Mouse (Mus musculus) CD4-positive, CD25-positive, alpha-beta regulatory T cell, adult 2 months (primary cell): Measurements from ENCODE around the gene Id2.

Source experiments
- DNase-seq: peaks from one replicate; pipeline ENCODE4 v3.0.0-alpha.2; 2012; ENCODE audit warnings: low read depth, low spot score

The Id2 gene

GRCm38 (mm10) chr12:25097052-25097209 lies at the start of gene Id2:
Gene Id2 (minus strand): TSS chr12:25097140.
- no peak for DNase-seq

DNA sequence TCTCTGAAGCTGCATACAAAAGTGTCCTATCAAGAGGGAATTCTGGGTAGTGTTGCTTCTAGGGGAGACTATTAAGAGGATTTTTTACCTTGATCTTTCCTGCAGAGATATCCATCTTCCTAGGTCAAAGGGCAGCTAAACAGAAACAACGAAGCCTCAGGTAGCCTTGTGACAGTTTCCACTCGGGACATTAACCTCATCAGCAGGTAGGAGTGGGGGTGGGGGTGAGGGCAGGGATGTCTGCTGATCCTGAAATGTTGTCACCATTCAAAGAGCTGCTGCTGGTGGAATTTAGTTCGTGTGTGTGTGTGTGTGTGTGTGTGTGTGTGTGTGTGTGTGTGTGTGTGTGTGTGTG lies 48.4 kb upstream of the Id2 start:
- no peak for DNase-seq

- no peak for DNase-seq
Measured at GRCm38 (mm10) chr12:25144591-25145343, 47.8 kb upstream of the Id2 start.

- no peak for DNase-seq
Measured at GRCm38 (mm10) chr12:25143492-25143891, 46.6 kb upstream of the Id2 start.

DNA sequence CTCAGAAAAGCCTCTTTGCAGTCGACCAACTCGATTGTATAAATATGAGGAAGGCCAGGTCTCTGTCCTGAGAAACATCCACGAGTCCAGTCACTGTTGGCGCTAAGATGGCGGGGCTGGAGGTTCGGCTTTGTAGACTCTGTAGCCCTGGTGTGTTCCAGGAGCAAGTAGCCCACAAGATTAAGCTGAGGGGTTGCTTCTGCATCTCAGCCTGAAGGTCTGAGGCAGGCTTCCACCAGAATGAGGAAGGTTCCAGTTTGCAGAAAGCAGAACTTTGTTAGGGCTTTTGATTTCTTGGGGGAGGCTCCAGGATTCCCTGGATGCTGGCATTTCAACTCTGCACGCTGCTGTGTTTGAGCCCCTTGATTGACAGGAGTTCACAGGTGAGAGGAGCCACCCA lies 45.3 kb upstream of the Id2 start:
- no peak for DNase-seq

DNA sequence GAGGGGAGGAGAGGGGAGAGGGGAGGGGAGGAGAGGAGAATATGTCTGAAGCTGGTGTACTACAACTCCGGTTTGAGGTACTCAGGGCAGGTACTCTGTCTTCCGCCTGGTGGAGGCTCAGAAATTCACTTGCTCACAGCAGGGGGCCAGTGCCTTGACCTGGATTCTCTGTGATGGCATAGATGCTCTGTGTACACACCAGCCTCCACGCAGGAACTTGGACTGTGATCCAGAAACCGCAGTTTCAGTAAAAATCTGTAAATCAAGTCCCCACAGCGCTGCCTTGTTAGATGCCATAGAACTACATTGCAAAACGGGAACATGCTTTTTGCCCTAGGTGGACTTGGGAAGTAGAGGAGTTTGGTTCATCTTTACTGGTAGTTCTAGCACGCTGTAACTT lies 44.4 kb upstream of the Id2 start:
- no peak for DNase-seq

DNA sequence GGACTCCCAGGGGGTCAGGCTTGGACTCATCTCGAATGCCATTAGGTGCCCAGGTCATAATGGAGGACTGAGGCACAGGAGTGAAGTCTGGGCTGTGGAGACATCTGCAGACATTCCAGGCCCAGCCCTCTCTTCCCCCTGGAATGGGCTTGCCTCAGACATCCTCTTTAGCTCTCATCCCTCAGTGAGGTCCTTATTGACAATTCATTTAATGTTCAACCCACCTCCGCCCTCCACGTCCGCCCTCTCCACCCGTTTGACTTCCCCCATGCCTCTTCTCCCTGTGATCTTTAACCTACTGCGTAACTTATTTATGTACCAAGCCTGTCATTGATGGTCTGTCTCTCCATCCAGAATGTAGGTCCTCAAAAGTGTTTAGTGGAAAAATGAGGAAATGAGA lies 43.2 kb upstream of the Id2 start:
- DNase-seq = no peak

- DNase-seq = no peak
Measured at GRCm38 (mm10) chr12:25138616-25139015, 41.7 kb upstream of the Id2 start.

DNA sequence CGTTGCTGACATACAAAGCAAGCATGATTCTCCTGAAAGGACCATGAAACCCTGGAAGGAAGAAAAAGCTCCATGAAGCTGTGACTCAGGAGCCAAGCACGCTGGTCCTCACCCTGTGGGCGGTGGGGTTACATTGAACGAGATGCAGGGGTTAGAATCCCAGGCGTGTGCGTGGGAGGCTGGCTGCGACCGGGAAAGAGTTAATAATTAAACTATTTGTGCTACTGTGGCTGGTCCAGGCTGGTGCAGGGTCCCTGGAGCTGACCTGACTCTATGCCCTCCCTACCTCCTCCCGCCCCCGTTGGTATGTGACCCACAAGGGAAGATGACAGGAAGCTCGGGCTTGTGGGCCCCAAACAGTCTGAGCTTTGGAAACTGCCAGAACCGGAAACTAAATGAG lies 35.1 kb upstream of the Id2 start:
- DNase-seq = peak; percentile 7

- DNase-seq = no peak
Measured at GRCm38 (mm10) chr12:25127629-25128028, 30.7 kb upstream of the Id2 start.

DNA sequence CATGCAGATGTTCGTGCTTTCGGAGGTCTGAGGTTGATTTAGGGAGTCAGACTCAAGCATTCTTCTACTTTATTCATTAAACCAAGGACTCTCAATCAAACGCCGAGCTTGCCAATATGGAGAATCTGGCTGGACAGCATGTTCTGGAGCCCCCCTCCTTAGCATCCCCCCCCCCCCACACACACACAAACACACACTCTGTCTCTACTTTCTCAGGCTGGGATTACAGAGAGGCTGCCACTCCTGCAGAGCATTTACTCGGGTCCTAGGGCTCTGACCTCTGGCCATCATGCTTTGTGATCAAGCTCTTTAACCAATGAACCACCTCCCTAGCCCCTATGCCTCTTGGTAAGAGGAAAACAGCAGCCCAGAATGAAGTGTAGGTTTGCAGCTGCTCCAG lies 29.3 kb upstream of the Id2 start:
- DNase-seq = no peak

DNA sequence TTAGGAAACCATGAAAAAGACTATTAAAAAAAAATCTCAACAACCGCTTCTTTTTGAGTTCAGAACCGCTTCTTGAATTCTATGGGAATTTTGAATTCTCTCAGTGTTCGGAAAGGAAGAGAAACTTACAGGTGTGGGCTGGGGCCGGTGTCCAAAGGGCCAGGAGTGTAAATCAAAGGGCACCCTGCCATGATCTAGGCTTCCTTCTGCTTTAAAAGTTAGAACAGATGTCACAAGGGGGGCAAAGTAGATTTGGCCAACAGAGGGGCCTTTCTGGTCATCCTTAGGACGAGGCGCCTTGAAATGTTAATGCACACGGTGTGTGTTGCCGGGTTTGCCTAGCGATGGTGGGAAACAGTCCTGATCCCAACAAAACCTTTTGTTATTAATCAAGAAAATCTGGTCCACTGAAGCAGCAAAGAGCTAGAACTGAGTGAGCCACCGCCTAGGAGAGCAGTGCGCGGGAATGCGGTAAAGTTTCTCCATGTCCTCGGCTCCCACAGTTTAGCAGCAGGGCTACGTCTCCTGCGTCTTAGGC lies 28.4 kb upstream of the Id2 start:
- DNase-seq = no peak

DNA sequence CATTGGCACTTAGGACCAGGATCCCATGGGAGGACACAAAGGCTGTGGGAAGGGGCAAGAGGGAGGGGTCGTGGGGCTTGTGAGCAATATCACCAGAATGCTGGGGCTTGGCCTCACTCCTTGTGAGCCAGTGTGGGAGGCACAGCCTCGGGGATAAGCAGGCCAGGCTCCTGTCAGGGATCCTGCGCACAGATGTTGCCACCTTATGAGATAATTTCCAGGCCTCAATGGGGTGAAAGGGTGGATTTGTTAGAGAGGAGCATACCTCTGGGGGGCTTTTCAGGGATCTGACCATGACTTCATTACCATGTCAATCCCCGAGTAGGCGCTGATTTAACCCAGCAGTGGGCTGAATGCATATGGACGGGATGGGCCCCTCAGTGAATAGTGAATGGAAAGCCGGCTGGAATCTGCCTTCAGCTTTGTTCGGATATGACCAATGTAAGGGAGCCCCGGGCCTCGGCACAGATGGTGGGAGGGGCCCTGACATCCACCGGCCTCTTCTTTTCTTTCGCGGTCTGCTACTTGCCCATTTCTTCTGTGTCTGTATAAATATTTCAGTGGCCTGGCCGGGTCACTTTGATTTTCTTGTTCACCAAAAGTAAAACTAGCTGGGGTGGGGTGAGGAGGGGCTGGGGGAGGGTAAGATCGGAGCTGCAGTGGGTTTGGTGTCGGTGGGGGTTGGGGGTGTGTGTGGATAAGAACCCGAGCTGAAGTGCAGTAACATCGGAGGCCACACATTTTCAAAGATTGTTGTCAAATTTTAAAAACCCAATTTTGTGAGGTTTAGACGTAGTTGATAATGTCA lies 27.7 kb upstream of the Id2 start:
- DNase-seq = no peak

GRCm38 (mm10) chr12:25120753-25121152 lies 23.8 kb upstream of the Id2 start:
- DNase-seq = no peak

- no peak for DNase-seq
Measured at GRCm38 (mm10) chr12:25119278-25119677, 22.3 kb upstream of the Id2 start.

DNA sequence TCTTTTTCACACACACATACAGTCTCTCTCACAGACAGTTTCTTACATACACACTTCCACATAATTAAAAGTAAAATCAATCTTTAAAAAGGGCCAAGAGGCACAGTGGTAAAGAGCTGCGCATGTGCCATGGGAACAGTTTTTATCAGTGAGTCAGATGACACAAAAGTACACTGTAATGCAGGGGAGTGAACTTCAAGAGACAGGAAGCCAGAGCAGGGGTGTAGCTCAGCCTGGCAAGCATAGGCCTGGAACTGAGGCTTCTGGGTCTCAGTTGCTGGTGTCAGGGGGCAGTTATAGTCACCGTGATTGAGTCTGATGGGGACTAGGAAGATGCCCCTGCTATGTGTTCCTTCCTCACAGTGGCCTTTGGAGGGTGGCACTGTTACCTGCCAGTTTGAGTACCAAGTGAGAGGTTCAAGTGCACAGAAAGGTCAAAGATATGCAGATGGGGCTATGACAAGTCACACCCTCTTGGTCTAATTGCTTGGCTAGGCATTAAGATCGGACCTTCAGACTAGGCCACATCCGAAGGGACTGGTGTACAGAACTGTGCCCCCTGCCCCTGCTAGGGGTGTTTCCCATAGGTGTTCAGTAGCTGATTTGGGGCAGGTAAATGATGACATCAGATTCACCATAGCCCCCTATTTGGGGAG lies 21.0 kb upstream of the Id2 start:
- peak; percentile 57 for DNase-seq

GRCm38 (mm10) chr12:25116126-25116525 lies 19.2 kb upstream of the Id2 start:
- no peak for DNase-seq

GRCm38 (mm10) chr12:25114426-25114825 lies 17.5 kb upstream of the Id2 start:
- no peak for DNase-seq

GRCm38 (mm10) chr12:25113357-25113756 lies 16.4 kb upstream of the Id2 start:
- DNase-seq = no peak

- no peak for DNase-seq
Measured at GRCm38 (mm10) chr12:25112806-25113205, 15.9 kb upstream of the Id2 start.

DNA sequence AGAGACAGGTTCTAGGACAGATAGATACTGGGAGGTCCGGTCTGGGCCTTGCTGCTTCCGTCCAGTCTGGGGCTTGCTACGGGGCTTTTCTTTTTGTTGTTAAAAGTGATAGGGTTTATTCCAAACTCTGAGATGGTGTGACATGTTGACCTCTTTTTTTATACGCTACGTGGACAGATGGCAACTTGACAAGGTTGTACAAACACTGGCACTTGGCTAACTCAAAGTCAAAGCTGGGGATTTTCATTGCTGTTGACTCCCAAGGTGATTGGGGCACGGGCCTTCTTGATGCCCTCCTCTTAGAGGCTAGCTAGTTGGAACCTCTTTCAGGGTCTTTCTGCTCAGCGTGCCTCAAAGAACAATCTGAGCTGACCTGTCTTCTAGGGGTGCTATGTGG lies 13.7 kb upstream of the Id2 start:
- no peak for DNase-seq

- no peak for DNase-seq
Measured at GRCm38 (mm10) chr12:25109971-25110681, 13.2 kb upstream of the Id2 start.
